Mouse (Mus musculus) bone marrow, adult 2 months (tissue): ENCODE measurements around the gene Prkn. TPM values are rescaled to one million over a fixed set of nuclear protein-coding genes. Genes with fewer than 3 reads are reported as not detected.
"Not testable (repeated sequence)": the region's sequence is repeated elsewhere in the genome, so short reads cannot be mapped to it uniquely, and the experiment has no call there.

Source experiments
- H3K27ac ChIP-seq: fragments of 200-500 bp; 2 replicates; pipeline ENCODE4 v1.5.1; 2012; ENCODE audit warnings: low read depth, mild to moderate bottlenecking, control low read depth, inconsistent platforms, low read length; ENCODE audit not compliant: control insufficient read depth, poor library complexity, insufficient read depth
- H3K4me1 ChIP-seq: fragments of 200-500 bp; 2 replicates; pipeline ENCODE4 v1.6.1; 2011; ENCODE audit warnings: low read length; ENCODE audit not compliant: control insufficient read depth, insufficient read depth
- H3K4me3 ChIP-seq: fragments of 200-500 bp; replicated peaks from 2 replicates; pipeline ENCODE3; 2011; ENCODE audit warnings: mild to moderate bottlenecking, low read depth, low read length, control low read depth; ENCODE audit not compliant: control insufficient read depth
- CTCF ChIP-seq: fragments of 200-500 bp; IDR thresholded peaks from 2 replicates; pipeline ENCODE4 v1.5.1; 2011; ENCODE audit warnings: low read length, control low read depth; ENCODE audit not compliant: control insufficient read depth, insufficient read depth
- POLR2A ChIP-seq: fragments of 200-500 bp; IDR thresholded peaks from 2 replicates; pipeline ENCODE4 v1.6.1; 2011; ENCODE audit warnings: low read depth, mild to moderate bottlenecking, control low read depth, low read length, borderline replicate concordance; ENCODE audit not compliant: control insufficient read depth
- WGBS: fragments of 180-500 bp; shearing (Covaris S2); methylation state at CpG from one replicate; pipeline ENCODE4 v1.1.7; 2018; 5-methylcytosine and 5-hydroxymethylcytosine counted together
- polyA plus RNA-seq: library from polyadenylated mRNA; stranded (reverse); fragments of >200 nt; gene quantifications from 2 replicates; pipeline ENCODE4 v1.2.4, GENCODE M21; 2011; ENCODE audit warnings: low replicate concordance; ENCODE audit not compliant: missing spikeins, insufficient read depth, insufficient read length

Gene Prkn
- polyA plus RNA-seq, 1 experiment: 2.5 TPM

- 83% methylated on average over 11 of the region's 11 CpGs for WGBS
- no peak for TF ChIP-seq POLR2A
- no peak for TF ChIP-seq CTCF
- H3K4me1 ChIP-seq: no peaks in the 10 kb centered on the region
- H3K27ac ChIP-seq: no peak overlapping the region
- H3K4me3 ChIP-seq: no peak overlapping the region
These were observed 1150.4 kb downstream of the Prkn start for GRCm38 (mm10) chr17:11990386-11991087.

GRCm38 (mm10) chr17:11993249-11993648 lies 1153.1 kb downstream of the Prkn start:
- WGBS: 27% methylated on average over 8 of the region's 8 CpGs
- no peak overlapping the region for H3K4me3 ChIP-seq

GRCm38 (mm10) chr17:11994252-11994651 lies 1154.1 kb downstream of the Prkn start:
- Histone ChIP-seq H3K4me3 (no peak overlapping the region), H3K4me1 (no peaks in the 10 kb centered on the region), H3K27ac (no peak overlapping the region)
- 69% methylated on average over 3 of the region's 3 CpGs for WGBS
- TF ChIP-seq CTCF (no peak), POLR2A (no peak)

More at GRCm38 (mm10) chr17:11993249-11993648, 1153.1 kb downstream of the Prkn start:
- peak; percentile 12; the same call in 1 of the 2 replicates for TF ChIP-seq CTCF
- no peak for TF ChIP-seq POLR2A
- no peaks in the 10 kb centered on the region for H3K4me1 ChIP-seq
- H3K27ac ChIP-seq: no peak overlapping the region

GRCm38 (mm10) chr17:11994754-11995153 lies 1154.6 kb downstream of the Prkn start:
- not testable (repeated sequence) for H3K27ac ChIP-seq, H3K4me1 ChIP-seq, H3K4me3 ChIP-seq
- 19% methylated on average over 3 of the region's 3 CpGs for WGBS

GRCm38 (mm10) chr17:11995522-11995921 lies 1155.3 kb downstream of the Prkn start:
- 82% methylated on average over 3 of the region's 3 CpGs for WGBS
- H3K4me3 ChIP-seq: no peak overlapping the region
- TF ChIP-seq CTCF (no peak), POLR2A (no peak)
- H3K27ac ChIP-seq: no peak overlapping the region
- no peaks in the 10 kb centered on the region for H3K4me1 ChIP-seq

- no peak for TF ChIP-seq POLR2A
- no peak for TF ChIP-seq CTCF
- no peak overlapping the region for H3K4me3 ChIP-seq
- WGBS: 63% methylated on average over 9 of the region's 9 CpGs
- H3K27ac ChIP-seq: no peak overlapping the region
- no peaks in the 10 kb centered on the region for H3K4me1 ChIP-seq
These were observed 1156.1 kb downstream of the Prkn start for GRCm38 (mm10) chr17:11996311-11996710.

- 68% methylated on average over 9 of the region's 9 CpGs for WGBS
- no peak overlapping the region for H3K27ac ChIP-seq
- H3K4me3 ChIP-seq: no peak overlapping the region
- TF ChIP-seq CTCF (no peak), POLR2A (no peak)
- H3K4me1 ChIP-seq: no peaks in the 10 kb centered on the region
These were observed 1160.1 kb downstream of the Prkn start for GRCm38 (mm10) chr17:12000285-12000684.

- TF ChIP-seq CTCF (no peak), POLR2A (no peak)
- 65% methylated on average over 3 of the region's 3 CpGs for WGBS
These were observed 1181.1 kb downstream of the Prkn start for GRCm38 (mm10) chr17:12021326-12021725.

GRCm38 (mm10) chr17:12029362-12029761 lies 1189.2 kb downstream of the Prkn start:
- Histone ChIP-seq H3K4me1 (peaks cover 1% of the 10 kb centered on the region; the same call in 1 of the 2 replicates), H3K4me3 (no peak overlapping the region), H3K27ac (no peak overlapping the region)
- 34% methylated on average over 5 of the region's 5 CpGs for WGBS
- no peak for TF ChIP-seq CTCF
- no peak for TF ChIP-seq POLR2A

More at GRCm38 (mm10) chr17:12021326-12021725, 1181.1 kb downstream of the Prkn start:
- Histone ChIP-seq H3K27ac (no peak overlapping the region), H3K4me1 (no peaks in the 10 kb centered on the region), H3K4me3 (no peak overlapping the region)
